Mouse (Mus musculus) ES-E14 (cell line): Measurements from ENCODE around the gene Cryba1.

Experiments
- CHD2 ChIP-seq: IDR thresholded peaks from 2 replicates; pipeline ENCODE4 v1.6.1; 2014; ENCODE audit warnings: mild to moderate bottlenecking, low read depth, low read length, inconsistent platforms
- HCFC1 ChIP-seq: IDR thresholded peaks from 2 replicates; pipeline ENCODE4 v1.6.1; 2012; ENCODE audit warnings: low read length, inconsistent platforms, borderline replicate concordance; ENCODE audit not compliant: insufficient read depth
- MAFK ChIP-seq: IDR thresholded peaks from 2 replicates; pipeline ENCODE4 v1.6.1; 2014; ENCODE audit warnings: mild to moderate bottlenecking, low read depth, low read length, inconsistent platforms; ENCODE audit not compliant: insufficient read depth
- ZNF384 ChIP-seq: IDR thresholded peaks from 2 replicates; pipeline ENCODE4 v1.6.1; 2012; ENCODE audit warnings: low read depth, low read length, inconsistent platforms

GRCm38 (mm10) chr11:77680018-77680417, 45.1 kb downstream of the Cryba1 start:
- TF ChIP-seq MAFK, result no peak
- no peak for TF ChIP-seq ZNF384
- TF ChIP-seq CHD2, result no peak; the same call in 1 of the 2 replicates
- no peak for TF ChIP-seq HCFC1
